Mouse (Mus musculus) limb, embryonic 14.5 days (tissue): Measurements from ENCODE around the gene Tmem268. TPM values are rescaled to one million over a fixed set of nuclear protein-coding genes. Genes with fewer than 3 reads are reported as not detected.

Source experiments
- ATAC-seq: fragments of 200-750 bp; cut with Nextera tagmentation; 2 replicates; pipeline ENCODE4 v1.8.0; 2017; ENCODE audit warnings: low read depth, moderate number of reproducible peaks, moderate TSS enrichment; ENCODE audit not compliant: low FRiP score
- DNase-seq: peaks from one replicate; pipeline ENCODE4 v3.0.0-alpha.2; 2015; ENCODE audit warnings: low spot score
- H3K27ac ChIP-seq: fragments of 300-500 bp; sonication (generic); replicated peaks from 2 replicates; pipeline ENCODE4 v1.5.1; 2014; ENCODE audit warnings: low read depth, mild to moderate bottlenecking, low read length, moderate library complexity, mixed read lengths
- H3K27me3 ChIP-seq: fragments of 300-500 bp; sonication (generic); 2 replicates; pipeline ENCODE4 v1.6.1; 2014; ENCODE audit warnings: low read length, mixed read lengths; ENCODE audit not compliant: control insufficient read depth, insufficient read depth
- H3K36me3 ChIP-seq: fragments of 300-500 bp; sonication (generic); 2 replicates; pipeline ENCODE4 v1.6.1; 2014; ENCODE audit warnings: mild to moderate bottlenecking, low read length, moderate library complexity, mixed read lengths; ENCODE audit not compliant: control insufficient read depth, insufficient read depth
- H3K4me1 ChIP-seq: fragments of 300-500 bp; sonication (generic); 2 replicates; pipeline ENCODE4 v1.6.1; 2014; ENCODE audit warnings: antibody characterized with exemption, low read length, mixed read lengths; ENCODE audit not compliant: control insufficient read depth, insufficient read depth
- H3K4me2 ChIP-seq: fragments of 300-500 bp; sonication (generic); replicated peaks from 2 replicates; pipeline ENCODE4 v1.6.1; 2014; ENCODE audit warnings: low read depth, mild to moderate bottlenecking, low read length, moderate library complexity; ENCODE audit not compliant: severe bottlenecking
- H3K4me3 ChIP-seq: fragments of 300-500 bp; sonication (generic); replicated peaks from 2 replicates; pipeline ENCODE4 v1.5.1; 2014; ENCODE audit warnings: low read length
- H3K9ac ChIP-seq: fragments of 300-500 bp; sonication (generic); 2 replicates; pipeline ENCODE4 v1.6.1; 2014; ENCODE audit warnings: mild to moderate bottlenecking, low read depth, low read length, moderate library complexity; ENCODE audit not compliant: severe bottlenecking
- H3K9me3 ChIP-seq: fragments of 300-500 bp; sonication (generic); 2 replicates; pipeline ENCODE4 v1.6.1; 2016; ENCODE audit warnings: low read length; ENCODE audit not compliant: control insufficient read depth
- POLR2A ChIP-seq: fragments of 200-500 bp; IDR thresholded peaks from 2 replicates; pipeline ENCODE4 v1.8.0; 2012; ENCODE audit warnings: inconsistent platforms, mild to moderate bottlenecking, moderate library complexity, borderline replicate concordance; ENCODE audit not compliant: insufficient read depth, insufficient read length; ENCODE audit errors: extremely low read depth
- WGBS: fragments of 180-500 bp; shearing (Covaris S2); extraction: QIAGEN DNeasy Blood & Tissue Kit; methylation state at CpG from one replicate; pipeline ENCODE4 v1.1.7; 2014; 5-methylcytosine and 5-hydroxymethylcytosine counted together
- polyA plus RNA-seq, 2 experiments: library from polyadenylated mRNA; depleted of rRNA in 1 of 2; stranded (reverse) in 1 of 2; unstranded in 1 of 2; fragments of >200 nt; fragmentation: Nextera tagmentation in 1 of 2; extraction: Ambion mirVana in 1 of 2; gene quantifications; 2 replicates each; pipeline versions ENCODE4 v1.2.1 to v1.2.3; 2012 to 2014

Tmem268 gene
- polyA plus RNA-seq, 2 experiments = 7.1 to 7.7 TPM

DNA sequence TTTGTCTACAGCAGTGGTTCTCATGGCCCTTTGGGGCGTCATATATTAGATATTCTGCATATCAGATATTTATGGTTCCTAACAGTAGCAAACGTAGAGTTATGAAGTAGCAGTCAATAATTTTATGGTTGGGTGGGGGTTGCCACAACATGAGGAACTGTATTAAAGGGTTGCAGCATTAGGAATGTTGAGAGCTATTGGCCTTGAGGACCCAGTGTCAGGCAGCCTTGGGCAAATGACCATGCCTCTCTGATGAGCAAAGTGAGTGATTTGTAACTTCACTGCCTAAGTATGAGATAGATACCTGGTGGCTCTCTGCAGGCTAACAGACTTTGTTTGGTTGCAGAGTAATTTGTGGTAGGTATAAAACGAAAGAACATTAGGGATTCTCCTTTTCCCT lies 7.7 kb upstream of the Tmem268 start:
- H3K4me1 ChIP-seq = peaks cover 9% of the 10 kb centered on the region
- no peaks in the 10 kb centered on the region for H3K9me3 ChIP-seq
- H3K27ac ChIP-seq = no peak overlapping the region
- DNase-seq (no peak), ATAC-seq (no peak)
- no peak overlapping the region for H3K4me3 ChIP-seq
- H3K27me3 ChIP-seq = no peaks in the 10 kb centered on the region
- no peak overlapping the region for H3K9ac ChIP-seq
- TF ChIP-seq POLR2A = no peak
- 92% methylated on average over 3 of the region's 3 CpGs for WGBS
- peaks cover 52% of the 10 kb centered on the region for H3K36me3 ChIP-seq
- no peak overlapping the region for H3K4me2 ChIP-seq

DNA sequence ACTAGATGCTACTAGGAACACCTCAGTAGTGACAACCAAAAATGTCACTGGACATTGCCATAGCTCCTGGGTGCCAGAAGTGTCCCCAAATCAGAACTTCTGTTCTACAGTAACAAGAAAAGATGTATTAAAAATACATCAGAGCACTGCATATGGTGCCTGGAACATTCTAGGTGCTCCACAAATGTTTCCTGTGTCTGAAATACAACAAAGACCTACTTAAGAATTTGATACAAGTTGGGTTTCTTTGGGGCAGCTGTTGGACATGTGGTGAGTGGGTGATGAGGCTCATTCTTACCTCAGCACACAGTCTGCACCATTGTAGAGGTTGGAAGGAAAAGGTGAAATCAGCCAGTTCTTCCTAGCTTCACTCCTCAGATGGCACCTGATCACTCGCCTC lies 5.7 kb upstream of the Tmem268 start:
- H3K27me3 ChIP-seq = no peaks in the 10 kb centered on the region
- peaks cover 52% of the 10 kb centered on the region for H3K36me3 ChIP-seq
- H3K4me3 ChIP-seq = no peak overlapping the region
- H3K4me1 ChIP-seq = peaks cover 5% of the 10 kb centered on the region
- no peak overlapping the region for H3K4me2 ChIP-seq
- H3K9ac ChIP-seq = no peak overlapping the region
- no peak for DNase-seq
- no peaks in the 10 kb centered on the region for H3K9me3 ChIP-seq
- TF ChIP-seq POLR2A = no peak
- no peak for ATAC-seq
- H3K27ac ChIP-seq = no peak overlapping the region
- WGBS = 93% methylated on average over 1 of the region's 1 CpGs

DNA sequence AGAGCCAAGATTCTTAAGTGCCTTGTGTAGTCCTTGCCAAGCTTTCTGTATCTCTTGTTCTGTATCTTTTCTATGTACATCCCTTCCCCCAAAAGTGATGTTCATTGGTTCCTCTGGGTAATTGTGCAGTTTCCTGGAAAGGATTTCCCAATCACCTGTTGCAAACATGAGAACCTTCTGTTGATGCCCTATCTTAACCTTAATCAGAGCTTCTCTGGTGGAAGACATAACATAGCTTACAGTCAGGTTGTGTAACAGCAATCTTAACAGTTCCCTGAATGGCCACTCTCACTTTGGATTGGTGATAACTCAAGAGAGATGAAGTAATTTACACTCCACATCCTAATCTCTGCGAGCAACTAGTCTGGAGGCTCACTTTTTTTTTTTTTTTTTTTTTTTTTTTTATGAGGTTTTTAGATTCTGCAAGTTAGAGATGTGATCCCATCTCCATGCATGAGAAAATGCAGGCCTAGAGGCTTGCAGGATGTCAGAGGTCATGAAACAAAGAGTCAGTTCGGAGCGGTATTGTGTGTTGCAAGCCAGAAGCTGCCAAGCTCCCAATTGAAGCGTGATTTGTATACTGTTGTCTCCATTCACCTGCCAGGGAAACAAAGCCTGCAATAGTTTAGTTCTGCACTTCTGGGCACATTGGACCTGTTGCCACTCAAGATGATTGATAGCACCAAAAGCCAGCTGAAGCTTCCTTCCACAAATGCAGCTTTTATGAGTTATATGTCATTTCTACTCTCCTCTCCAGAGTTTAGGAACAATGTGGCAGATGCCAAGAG lies 4.6 kb upstream of the Tmem268 start:
- ATAC-seq = no peak
- Histone ChIP-seq H3K9ac (no peak overlapping the region), H3K4me3 (no peak overlapping the region), H3K36me3 (peaks cover 45% of the 10 kb centered on the region), H3K4me1 (peaks cover 10% of the 10 kb centered on the region), H3K9me3 (no peaks in the 10 kb centered on the region), H3K27ac (no peak overlapping the region), H3K4me2 (no peak overlapping the region), H3K27me3 (no peaks in the 10 kb centered on the region)
- DNase-seq = no peak
- TF ChIP-seq POLR2A = no peak
- WGBS = 85% methylated on average over 4 of the region's 4 CpGs

DNA sequence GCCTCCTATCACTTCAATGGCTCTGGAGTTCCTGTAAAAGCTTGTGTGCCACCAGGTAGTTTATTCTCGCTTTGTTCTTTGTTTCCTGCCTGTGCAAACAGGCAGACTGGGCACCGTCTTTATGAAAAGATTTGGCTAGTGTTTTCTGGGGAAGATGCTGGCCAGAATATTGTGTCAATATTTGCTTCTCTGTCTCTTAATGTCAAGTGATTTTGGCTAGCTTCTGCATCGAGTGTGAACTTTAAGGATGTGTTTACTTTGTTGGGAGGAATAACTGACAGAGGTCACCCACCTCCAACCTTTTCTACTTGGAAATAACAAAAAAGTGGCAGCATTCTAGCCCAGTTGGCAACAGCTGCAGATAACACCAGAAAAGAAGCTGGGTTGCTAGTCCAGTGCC lies 4.0 kb upstream of the Tmem268 start:
- 82% methylated on average over 3 of the region's 3 CpGs for WGBS
- Histone ChIP-seq H3K27ac (no peak overlapping the region), H3K9ac (no peak overlapping the region), H3K36me3 (peaks cover 39% of the 10 kb centered on the region), H3K4me2 (no peak overlapping the region), H3K4me1 (peaks cover 16% of the 10 kb centered on the region), H3K27me3 (no peaks in the 10 kb centered on the region), H3K4me3 (no peak overlapping the region), H3K9me3 (no peaks in the 10 kb centered on the region)
- no peak for TF ChIP-seq POLR2A
- DNase-seq (no peak), ATAC-seq (no peak)

DNA sequence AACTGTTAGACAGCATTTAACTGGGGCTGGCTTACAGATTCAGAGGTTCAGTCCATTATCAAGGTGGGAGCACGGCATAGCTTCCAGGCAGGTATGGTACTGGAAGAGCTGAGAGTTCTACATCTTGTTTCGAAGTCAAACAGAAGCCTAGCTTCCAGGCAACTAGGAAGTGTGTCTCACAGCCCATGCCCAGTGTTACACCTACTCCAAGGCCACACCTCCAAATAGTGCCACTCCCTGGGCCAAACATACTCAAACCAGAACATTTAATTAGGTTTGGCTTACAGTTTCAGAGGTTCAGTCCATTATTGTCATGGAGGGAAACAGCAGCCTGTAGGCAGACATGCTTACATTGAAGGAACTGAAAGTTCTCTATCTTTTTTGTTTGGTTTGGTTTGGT lies 3.5 kb upstream of the Tmem268 start:
- TF ChIP-seq POLR2A = no peak
- no peak for ATAC-seq
- no peaks in the 10 kb centered on the region for H3K27me3 ChIP-seq

More for the DNA sequence above, 3.5 kb upstream of the Tmem268 start:
- H3K4me2 ChIP-seq = no peak overlapping the region
- H3K4me1 ChIP-seq = peaks cover 21% of the 10 kb centered on the region
- H3K9ac ChIP-seq = no peak overlapping the region
- no peaks in the 10 kb centered on the region for H3K9me3 ChIP-seq
- H3K27ac ChIP-seq = no peak overlapping the region
- H3K36me3 ChIP-seq = peaks cover 38% of the 10 kb centered on the region
- WGBS = 96% methylated on average over 2 of the region's 2 CpGs
- H3K4me3 ChIP-seq = no peak overlapping the region
- DNase-seq = no peak
